Mouse (Mus musculus) myocyte (in vitro differentiated cells): Measurements from ENCODE around the gene Ints3. TPM values are rescaled to one million over a fixed set of nuclear protein-coding genes. Genes with fewer than 3 reads are reported as not detected.

Experiments used
- H3K27me3 ChIP-seq: one replicate; pipeline ENCODE4 v1.6.1; 2011; ENCODE audit not compliant: control insufficient read depth, insufficient read depth, insufficient read length
- H3K36me3 ChIP-seq: one replicate; pipeline ENCODE4 v1.6.1; 2011; ENCODE audit not compliant: control insufficient read depth, insufficient read depth
- H3K4me2 ChIP-seq: one replicate; pipeline ENCODE4 v1.6.1; 2011; ENCODE audit warnings: low read depth, control low read depth
- H3K4me3 ChIP-seq: one replicate; pipeline ENCODE4 v1.5.1; 2011; ENCODE audit warnings: mild to moderate bottlenecking, control low read depth, moderate library complexity
- H3K79me2 ChIP-seq: one replicate; pipeline ENCODE4 v1.6.1; 2011; ENCODE audit not compliant: control insufficient read depth, insufficient read depth
- H3ac ChIP-seq: one replicate; pipeline ENCODE4 v1.6.1; 2011; ENCODE audit not compliant: control insufficient read depth, insufficient read length
- CEBPB ChIP-seq: IDR thresholded peaks from 2 replicates; pipeline ENCODE4 v1.6.1; 2011; ENCODE audit warnings: mild to moderate bottlenecking, moderate library complexity; ENCODE audit not compliant: poor library complexity, insufficient read depth, severe bottlenecking
- E2F4 ChIP-seq: IDR thresholded peaks from one replicate; pipeline ENCODE4 v1.6.1; 2011; ENCODE audit warnings: mild to moderate bottlenecking, control low read depth, moderate library complexity; ENCODE audit not compliant: insufficient read depth
- MAX ChIP-seq: IDR thresholded peaks from one replicate; pipeline ENCODE4 v1.6.1; 2011; ENCODE audit warnings: low read depth, mild to moderate bottlenecking, control low read depth
- MYOD1 ChIP-seq, 3 experiments: IDR thresholded peaks; one replicate each; pipeline ENCODE4 v1.6.1; 2011; ENCODE audit warnings: control low read depth in 2 of 3, low read depth in 2 of 3, mild to moderate bottlenecking in 2 of 3, moderate library complexity in 1 of 3; ENCODE audit not compliant: insufficient read length in 2 of 3, control insufficient read depth in 1 of 3
- MYOG ChIP-seq, 3 experiments: IDR thresholded peaks; one replicate each; pipeline ENCODE4 v1.6.1; 2011; ENCODE audit warnings: control low read depth in 2 of 3, low read depth in 2 of 3, mild to moderate bottlenecking in 2 of 3; ENCODE audit not compliant: insufficient read length in 2 of 3, control insufficient read depth in 1 of 3, insufficient read depth in 1 of 3
- POLR2A ChIP-seq: IDR thresholded peaks from one replicate; pipeline ENCODE4 v1.6.1; 2011; ENCODE audit warnings: low read depth, mild to moderate bottlenecking, control low read depth, moderate library complexity; ENCODE audit not compliant: insufficient read length
- POLR2AphosphoS2 ChIP-seq: IDR thresholded peaks from one replicate; pipeline ENCODE4 v1.6.1; 2011; ENCODE audit warnings: low read depth, control low read depth; ENCODE audit not compliant: insufficient read length
- REST ChIP-seq: IDR thresholded peaks from one replicate; pipeline ENCODE4 v1.6.1; 2011; ENCODE audit warnings: mild to moderate bottlenecking, control low read depth, moderate library complexity; ENCODE audit not compliant: insufficient read depth, insufficient read length
- SRF ChIP-seq: IDR thresholded peaks from one replicate; pipeline ENCODE4 v1.6.1; 2011; ENCODE audit warnings: low read depth; ENCODE audit not compliant: control insufficient read depth, insufficient read length
- TCF12 ChIP-seq: IDR thresholded peaks from one replicate; pipeline ENCODE4 v1.6.1; 2011; ENCODE audit warnings: mild to moderate bottlenecking, control low read depth; ENCODE audit not compliant: poor library complexity, insufficient read depth, severe bottlenecking
- TCF3 ChIP-seq: IDR thresholded peaks from one replicate; pipeline ENCODE4 v1.6.1; 2011; ENCODE audit warnings: low read depth, control low read depth; ENCODE audit not compliant: insufficient read length
- USF1 ChIP-seq: IDR thresholded peaks from one replicate; pipeline ENCODE4 v1.6.1; 2011; ENCODE audit warnings: low read depth, mild to moderate bottlenecking, control low read depth, moderate library complexity
- polyA plus RNA-seq: library from polyadenylated mRNA; unstranded; fragments of >200 nt; fragmentation: generic; extraction: Trizol; gene quantifications from one replicate; pipeline ENCODE4 v1.2.1, GENCODE M21; 2012; ENCODE audit warnings: missing spikeins

Gene Ints3
- polyA plus RNA-seq, 1 experiment = 24.2 TPM

GRCm38 (mm10) chr3:90412312-90413010 is 21.0 kb downstream of the Ints3 start:
- H3K27me3 ChIP-seq = no peaks in the 10 kb centered on the region
- H3K79me2 ChIP-seq = no peaks in the 10 kb centered on the region
- peaks cover 29% of the 10 kb centered on the region for H3K36me3 ChIP-seq
- H3ac ChIP-seq = no peak overlapping the region
- no peak overlapping the region for H3K4me2 ChIP-seq
- TF ChIP-seq CEBPB = no peak
- TF ChIP-seq E2F4 = no peak
- TF ChIP-seq REST = no peak
- no peak for TF ChIP-seq MYOG (IDR thresholded peaks at IDR 0.05; ENCODE audit: control insufficient read depth in 1 of 3, insufficient read depth in 1 of 3, insufficient read length in 2 of 3, low read depth in 2 of 3)
- TF ChIP-seq POLR2AphosphoS2 = no peak
- no peak for TF ChIP-seq POLR2A
- no peak for TF ChIP-seq SRF
- TF ChIP-seq TCF3 = no peak
- no peak for TF ChIP-seq USF1
- no peak for TF ChIP-seq TCF12
- no peak for TF ChIP-seq MAX
- no peak for TF ChIP-seq MYOD1 (IDR thresholded peaks at IDR 0.05; ENCODE audit: control insufficient read depth in 1 of 3, insufficient read length in 2 of 3, low read depth in 2 of 3)
- no peak overlapping the region for H3K4me3 ChIP-seq

GRCm38 (mm10) chr3:90408721-90409120 is 24.7 kb downstream of the Ints3 start:
- Histone ChIP-seq H3K27me3 (no peaks in the 10 kb centered on the region), H3ac (no peak overlapping the region), H3K4me3 (no peak overlapping the region), H3K4me2 (no peak overlapping the region), H3K36me3 (peaks cover 27% of the 10 kb centered on the region), H3K79me2 (no peaks in the 10 kb centered on the region)
- TF ChIP-seq MYOD1 (IDR thresholded peaks at IDR 0.05; ENCODE audit: control insufficient read depth in 1 of 3, insufficient read length in 2 of 3, low read depth in 2 of 3) (no peak), USF1 (no peak), SRF (no peak), MAX (no peak), REST (no peak), TCF3 (no peak), POLR2A (no peak), POLR2AphosphoS2 (no peak), CEBPB (no peak), MYOG (IDR thresholded peaks at IDR 0.05; ENCODE audit: control insufficient read depth in 1 of 3, insufficient read depth in 1 of 3, insufficient read length in 2 of 3, low read depth in 2 of 3) (no peak), E2F4 (no peak), TCF12 (no peak)

GRCm38 (mm10) chr3:90406414-90406813 is 27.0 kb downstream of the Ints3 start:
- H3K27me3 ChIP-seq = no peaks in the 10 kb centered on the region
- no peak overlapping the region for H3ac ChIP-seq
- peaks cover 50% of the 10 kb centered on the region for H3K36me3 ChIP-seq
- no peak for TF ChIP-seq SRF
- TF ChIP-seq USF1 = no peak
- TF ChIP-seq MAX = no peak
- no peak for TF ChIP-seq TCF3
- TF ChIP-seq MYOG (IDR thresholded peaks at IDR 0.05; ENCODE audit: control insufficient read depth in 1 of 3, insufficient read depth in 1 of 3, insufficient read length in 2 of 3, low read depth in 2 of 3) = no peak
- TF ChIP-seq REST = no peak
- TF ChIP-seq E2F4 = no peak
- no peak for TF ChIP-seq POLR2A
- TF ChIP-seq MYOD1 (IDR thresholded peaks at IDR 0.05; ENCODE audit: control insufficient read depth in 1 of 3, insufficient read length in 2 of 3, low read depth in 2 of 3) = no peak
- no peak for TF ChIP-seq POLR2AphosphoS2
- no peak for TF ChIP-seq TCF12
- no peak for TF ChIP-seq CEBPB
- H3K4me3 ChIP-seq = no peak overlapping the region
- no peak overlapping the region for H3K4me2 ChIP-seq
- no peaks in the 10 kb centered on the region for H3K79me2 ChIP-seq

- H3K27me3 ChIP-seq = no peaks in the 10 kb centered on the region
- no peaks in the 10 kb centered on the region for H3K79me2 ChIP-seq
These were observed 28.8 kb downstream of the Ints3 start for GRCm38 (mm10) chr3:90404609-90405008.

More at GRCm38 (mm10) chr3:90404609-90405008, 28.8 kb downstream of the Ints3 start:
- TF ChIP-seq MYOD1 (IDR thresholded peaks at IDR 0.05; ENCODE audit: control insufficient read depth in 1 of 3, insufficient read length in 2 of 3, low read depth in 2 of 3) (no peak), SRF (no peak), TCF12 (no peak), REST (no peak), POLR2A (no peak), USF1 (no peak), MAX (no peak)
- Histone ChIP-seq H3K4me2 (no peak overlapping the region), H3ac (no peak overlapping the region), H3K4me3 (no peak overlapping the region), H3K36me3 (peaks cover 49% of the 10 kb centered on the region)
